Mouse (Mus musculus) skeletal muscle tissue, adult 2 months (tissue): ENCODE data around the gene Aspm.

ENCODE experiments used
- DNase-seq: peaks from one replicate; pipeline ENCODE4 v3.0.0-alpha.2; 2012; ENCODE audit warnings: low read depth, low spot score

Aspm gene

DNA sequence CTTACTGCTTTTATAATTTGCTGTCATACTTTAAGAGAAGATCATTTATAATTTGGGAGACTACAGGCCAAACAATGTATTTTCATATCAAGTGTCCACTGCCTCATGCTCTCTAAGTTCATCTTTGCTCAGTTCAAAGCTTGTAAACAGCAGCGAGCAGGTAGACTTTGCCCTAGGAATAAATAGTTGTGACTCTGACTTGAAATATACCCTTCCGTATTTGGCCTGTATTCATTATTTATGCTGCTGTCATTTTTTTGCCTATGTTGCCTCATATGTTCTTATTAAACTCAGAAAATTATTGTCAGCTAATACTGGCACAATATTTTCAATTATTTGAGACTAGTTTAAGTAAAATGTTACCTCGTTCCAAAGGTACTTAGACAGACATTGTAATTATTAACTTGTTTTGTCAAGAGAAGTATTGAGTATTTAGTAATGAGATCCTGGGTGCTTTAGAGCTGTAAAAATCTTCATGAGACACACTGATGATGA, 46.7 kb downstream of the Aspm start, which contains the start of gene F13b:
F13b (plus strand) TSS at position 445 of the 495 bp plus-strand sequence.
- DNase-seq: no peak

GRCm38 (mm10) chr1:139514556-139514955, 60.0 kb downstream of the Aspm start:
- no peak for DNase-seq
